Mouse (Mus musculus) olfactory bulb, adult 2 months (tissue): ENCODE results near the gene Zfp800. TPM values are rescaled to one million over a fixed set of nuclear protein-coding genes. Genes with fewer than 3 reads are reported as not detected.

Experiments
- H3K27ac ChIP-seq: fragments of 200-500 bp; 2 replicates; pipeline ENCODE4 v1.5.1; 2012; ENCODE audit warnings: low read depth, low read length; ENCODE audit not compliant: insufficient read depth
- H3K4me1 ChIP-seq: fragments of 200-500 bp; 2 replicates; pipeline ENCODE4 v1.6.1; 2012; ENCODE audit warnings: low read length; ENCODE audit not compliant: control insufficient read depth, insufficient read depth
- H3K4me3 ChIP-seq: fragments of 200-500 bp; 2 replicates; pipeline ENCODE4 v1.5.1; 2012; ENCODE audit warnings: mild to moderate bottlenecking, low read depth, low read length, moderate library complexity; ENCODE audit not compliant: insufficient read depth
- CTCF ChIP-seq: fragments of 200-500 bp; IDR thresholded peaks from 2 replicates; pipeline ENCODE4 v1.5.1; 2012; ENCODE audit warnings: low read depth, mild to moderate bottlenecking, low read length, moderate library complexity; ENCODE audit not compliant: insufficient read depth
- POLR2A ChIP-seq: fragments of 200-500 bp; IDR thresholded peaks from 2 replicates; pipeline ENCODE4 v1.6.1; 2012; ENCODE audit warnings: mild to moderate bottlenecking, low read depth, low read length, moderate library complexity; ENCODE audit not compliant: insufficient read depth
- WGBS: fragments of 180-500 bp; shearing (Covaris S2); methylation state at CpG from one replicate; pipeline ENCODE4 v1.1.7; 2018; 5-methylcytosine and 5-hydroxymethylcytosine counted together
- polyA plus RNA-seq: library from polyadenylated mRNA; stranded (reverse); fragments of >200 nt; gene quantifications from 2 replicates; pipeline ENCODE4 v1.2.4, GENCODE M21; 2012; ENCODE audit warnings: low replicate concordance; ENCODE audit not compliant: missing spikeins, insufficient read depth, insufficient read length

Gene Zfp800
- polyA plus RNA-seq, 1 experiment: not detected

- Histone ChIP-seq H3K4me3 (no peak overlapping the region), H3K27ac (no peak overlapping the region), H3K4me1 (peaks cover 6% of the 10 kb centered on the region)
- WGBS: 73% methylated on average over 1 of the region's 1 CpGs
- TF ChIP-seq POLR2A (no peak), CTCF (no peak)
Observed at GRCm38 (mm10) chr6:28257772-28258171, 140.0 kb downstream of the Zfp800 start.

- no peaks in the 10 kb centered on the region for H3K4me1 ChIP-seq
- TF ChIP-seq POLR2A (no peak), CTCF (no peak)
- no peak overlapping the region for H3K27ac ChIP-seq
- H3K4me3 ChIP-seq: no peak overlapping the region
Observed at GRCm38 (mm10) chr6:28252790-28253189, 145.0 kb downstream of the Zfp800 start.

DNA sequence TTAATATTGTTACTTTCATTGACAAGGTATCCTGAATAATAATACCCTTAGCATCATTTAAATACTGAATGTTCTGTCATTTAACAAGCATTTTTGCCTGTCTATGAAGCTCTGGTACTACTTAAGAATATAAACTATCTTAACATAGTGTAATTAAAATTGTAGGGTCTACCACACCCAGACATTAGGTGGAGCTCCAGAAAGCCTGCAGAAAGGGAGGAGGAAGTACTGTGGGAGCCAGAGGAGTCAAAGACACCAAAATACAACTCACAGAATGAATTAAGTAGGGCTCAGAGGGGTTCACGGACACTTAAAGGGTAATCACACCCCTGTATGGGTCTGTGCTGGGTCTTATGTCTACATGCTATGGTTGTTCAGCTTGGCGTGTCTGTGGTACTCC is 149.6 kb downstream of the Zfp800 start:
- H3K27ac ChIP-seq: no peak overlapping the region
- no peak overlapping the region for H3K4me3 ChIP-seq
- WGBS: 88% methylated on average over 2 of the region's 2 CpGs
- TF ChIP-seq CTCF (no peak), POLR2A (no peak)
- H3K4me1 ChIP-seq: no peaks in the 10 kb centered on the region

GRCm38 (mm10) chr6:28232618-28233361 is 165.0 kb downstream of the Zfp800 start:
- WGBS: 93% methylated on average over 7 of the region's 7 CpGs
- TF ChIP-seq CTCF: no peak
- TF ChIP-seq POLR2A: no peak
- no peak overlapping the region for H3K27ac ChIP-seq
- H3K4me1 ChIP-seq: no peaks in the 10 kb centered on the region
- no peak overlapping the region for H3K4me3 ChIP-seq

GRCm38 (mm10) chr6:28228085-28228484 is 169.7 kb downstream of the Zfp800 start:
- Histone ChIP-seq H3K4me1 (no peaks in the 10 kb centered on the region), H3K4me3 (no peak overlapping the region), H3K27ac (no peak overlapping the region)
- TF ChIP-seq POLR2A (no peak), CTCF (no peak)
- 43% methylated on average over 3 of the region's 3 CpGs for WGBS

GRCm38 (mm10) chr6:28221017-28221416 is 176.8 kb downstream of the Zfp800 start:
- Histone ChIP-seq H3K4me3 (no peak overlapping the region), H3K4me1 (no peaks in the 10 kb centered on the region), H3K27ac (no peak overlapping the region)
- 73% methylated on average over 4 of the region's 4 CpGs for WGBS
- TF ChIP-seq CTCF (no peak), POLR2A (no peak)

- H3K4me3 ChIP-seq: no peak overlapping the region
- WGBS: 93% methylated on average over 8 of the region's 8 CpGs
- H3K4me1 ChIP-seq: no peaks in the 10 kb centered on the region
- TF ChIP-seq POLR2A (no peak), CTCF (no peak)
- no peak overlapping the region for H3K27ac ChIP-seq
Observed at GRCm38 (mm10) chr6:28218386-28218785, 179.4 kb downstream of the Zfp800 start.

GRCm38 (mm10) chr6:28215268-28215954 is 182.4 kb downstream of the Zfp800 start:
- WGBS: 3% methylated on average over 86 of the region's 87 CpGs
- Histone ChIP-seq H3K27ac (peak overlapping the region; percentile 77), H3K4me3 (peak overlapping the region; percentile 87), H3K4me1 (no peaks in the 10 kb centered on the region)
- TF ChIP-seq CTCF (no peak), POLR2A (peak; percentile 72)

- Histone ChIP-seq H3K4me1 (no peaks in the 10 kb centered on the region), H3K4me3 (peak overlapping the region; percentile 87), H3K27ac (peak overlapping the region; percentile 71)
- WGBS: 41% methylated on average over 13 of the region's 13 CpGs
- TF ChIP-seq POLR2A: no peak
- no peak for TF ChIP-seq CTCF
Observed at GRCm38 (mm10) chr6:28214658-28215267, 183.0 kb downstream of the Zfp800 start.
